Mouse (Mus musculus): Measurements from ENCODE around the gene Prkar1b. TPM values are rescaled to one million over a fixed set of nuclear protein-coding genes. Genes with fewer than 3 reads are reported as not detected.

Gene Prkar1b
- polyA plus RNA-seq, 2 experiments, result 0.44 to 0.73 TPM

- H3K4me1 ChIP-seq (replicated peaks; ENCODE audit: control insufficient read depth in 2 of 2, insufficient read depth in 2 of 2, low read length in 1 of 2), result no peaks in the 10 kb centered on the region
- DNase-seq (ENCODE audit: low read depth in 3 of 3, low spot score in 3 of 3) (no peak), ATAC-seq (ENCODE audit: insufficient read depth) (no peak)
- no peaks in the 10 kb centered on the region; the same call in 1 of the 2 replicates for H3K36me3 ChIP-seq (replicated peaks; ENCODE audit: control insufficient read depth, insufficient read depth, low read depth)
- no peaks in the 10 kb centered on the region for H3K9me3 ChIP-seq (ENCODE audit: control insufficient read depth, low read length)
- no peak overlapping the region for H3K4me2 ChIP-seq (ENCODE audit: low read depth)
- H3K9ac ChIP-seq (replicated peaks), result no peak overlapping the region
- no peak for TF ChIP-seq CTCF (IDR thresholded peaks at IDR 0.05; ENCODE audit: low read depth)
- TF ChIP-seq EP300 (IDR thresholded peaks at IDR 0.05; ENCODE audit: low read depth), result no peak
- no peak overlapping the region for H3K4me3 ChIP-seq (ENCODE audit: insufficient read depth in 1 of 2, low read depth in 2 of 2, low read length in 2 of 2)
- H3K27ac ChIP-seq, result no peak overlapping the region
- H3K27me3 ChIP-seq (ENCODE audit: control insufficient read depth, insufficient read depth, low read length), result no peaks in the 10 kb centered on the region
- WGBS (ENCODE audit: insufficient replicate concordance), result 57% methylated on average over 10 of the region's 10 CpGs
These were observed 24.3 kb upstream of the Prkar1b start for GRCm38 (mm10) chr5:139174141-139174540.

- ATAC-seq (ENCODE audit: insufficient read depth), result no peak
- no peak overlapping the region for H3K4me3 ChIP-seq (ENCODE audit: insufficient read depth in 1 of 2, low read depth in 2 of 2, low read length in 2 of 2)
These were observed 22.1 kb upstream of the Prkar1b start for GRCm38 (mm10) chr5:139171929-139172328.

GRCm38 (mm10) chr5:139167548-139167947, 17.7 kb upstream of the Prkar1b start:
- ATAC-seq (ENCODE audit: insufficient read depth), result no peak
- no peak overlapping the region for H3K9ac ChIP-seq (replicated peaks)
- no peak overlapping the region for H3K4me3 ChIP-seq (ENCODE audit: insufficient read depth in 1 of 2, low read depth in 2 of 2, low read length in 2 of 2)
- DNase-seq (ENCODE audit: low read depth in 3 of 3, low spot score in 3 of 3), result no peak
- TF ChIP-seq CTCF (IDR thresholded peaks at IDR 0.05; ENCODE audit: low read depth) (no peak), EP300 (IDR thresholded peaks at IDR 0.05; ENCODE audit: low read depth) (no peak)
- H3K4me2 ChIP-seq (ENCODE audit: low read depth), result no peak overlapping the region
- 28% methylated on average over 1 of the region's 1 CpGs for WGBS (ENCODE audit: insufficient replicate concordance)
- no peaks in the 10 kb centered on the region for H3K27me3 ChIP-seq (ENCODE audit: control insufficient read depth, insufficient read depth, low read length)
- H3K4me1 ChIP-seq (replicated peaks; ENCODE audit: control insufficient read depth in 2 of 2, insufficient read depth in 2 of 2, low read length in 1 of 2), result 0 out of 4 replicates have a peak, but pooled peaks cover 0 to 2% of the 10 kb centered on the region in 2 experiments
- H3K36me3 ChIP-seq (replicated peaks; ENCODE audit: control insufficient read depth, insufficient read depth, low read depth), result peaks cover 4% of the 10 kb centered on the region
- H3K27ac ChIP-seq, result no peak overlapping the region
- H3K9me3 ChIP-seq (ENCODE audit: control insufficient read depth, low read length), result no peaks in the 10 kb centered on the region

More at GRCm38 (mm10) chr5:139171929-139172328, 22.1 kb upstream of the Prkar1b start:
- Histone ChIP-seq H3K9me3 (ENCODE audit: control insufficient read depth, low read length) (no peaks in the 10 kb centered on the region), H3K4me2 (ENCODE audit: low read depth) (no peak overlapping the region), H3K4me1 (replicated peaks; ENCODE audit: control insufficient read depth in 2 of 2, insufficient read depth in 2 of 2, low read length in 1 of 2) (0 out of 4 replicates have a peak, but pooled peaks cover 0 to 1% of the 10 kb centered on the region in 2 experiments), H3K36me3 (replicated peaks; ENCODE audit: control insufficient read depth, insufficient read depth, low read depth) (no peaks in the 10 kb centered on the region; the same call in 1 of the 2 replicates), H3K27ac (no peak overlapping the region), H3K27me3 (ENCODE audit: control insufficient read depth, insufficient read depth, low read length) (no peaks in the 10 kb centered on the region), H3K9ac (replicated peaks) (no peak overlapping the region)
- TF ChIP-seq CTCF (IDR thresholded peaks at IDR 0.05; ENCODE audit: low read depth) (no peak), EP300 (IDR thresholded peaks at IDR 0.05; ENCODE audit: low read depth) (no peak)
- WGBS (ENCODE audit: insufficient replicate concordance), result 69% methylated on average over 4 of the region's 4 CpGs
- no peak for DNase-seq (ENCODE audit: low read depth in 3 of 3, low spot score in 3 of 3)

- Histone ChIP-seq H3K27me3 (ENCODE audit: control insufficient read depth, insufficient read depth, low read length) (no peaks in the 10 kb centered on the region), H3K9ac (replicated peaks) (no peak overlapping the region), H3K27ac (no peak overlapping the region), H3K36me3 (replicated peaks; ENCODE audit: control insufficient read depth, insufficient read depth, low read depth) (peaks cover 4% of the 10 kb centered on the region), H3K4me1 (replicated peaks; ENCODE audit: control insufficient read depth in 2 of 2, insufficient read depth in 2 of 2, low read length in 1 of 2) (0 out of 4 replicates have a peak, but pooled peaks cover 0 to 2% of the 10 kb centered on the region in 2 experiments), H3K9me3 (ENCODE audit: control insufficient read depth, low read length) (no peaks in the 10 kb centered on the region), H3K4me3 (ENCODE audit: insufficient read depth in 1 of 2, low read depth in 2 of 2, low read length in 2 of 2) (no peak overlapping the region), H3K4me2 (ENCODE audit: low read depth) (no peak overlapping the region)
- 20% methylated on average over 6 of the region's 6 CpGs for WGBS (ENCODE audit: insufficient replicate concordance)
- TF ChIP-seq EP300 (IDR thresholded peaks at IDR 0.05; ENCODE audit: low read depth) (no peak), CTCF (IDR thresholded peaks at IDR 0.05; ENCODE audit: low read depth) (no peak)
- DNase-seq (ENCODE audit: low read depth in 3 of 3, low spot score in 3 of 3), result no peak
- ATAC-seq (ENCODE audit: insufficient read depth), result peak; percentile 67
These were observed 17.1 kb upstream of the Prkar1b start for GRCm38 (mm10) chr5:139166781-139167361.

GRCm38 (mm10) chr5:139161632-139162031, 11.8 kb upstream of the Prkar1b start:
- Histone ChIP-seq H3K27ac (no peak overlapping the region), H3K4me1 (replicated peaks; ENCODE audit: control insufficient read depth in 2 of 2, insufficient read depth in 2 of 2, low read length in 1 of 2) (no peaks in the 10 kb centered on the region), H3K4me3 (ENCODE audit: insufficient read depth in 1 of 2, low read depth in 2 of 2, low read length in 2 of 2) (no peak overlapping the region), H3K9me3 (ENCODE audit: control insufficient read depth, low read length) (no peaks in the 10 kb centered on the region), H3K27me3 (ENCODE audit: control insufficient read depth, insufficient read depth, low read length) (no peaks in the 10 kb centered on the region), H3K4me2 (ENCODE audit: low read depth) (no peak overlapping the region), H3K9ac (replicated peaks) (no peak overlapping the region), H3K36me3 (replicated peaks; ENCODE audit: control insufficient read depth, insufficient read depth, low read depth) (peaks cover 4% of the 10 kb centered on the region)
- TF ChIP-seq EP300 (IDR thresholded peaks at IDR 0.05; ENCODE audit: low read depth) (no peak), CTCF (IDR thresholded peaks at IDR 0.05; ENCODE audit: low read depth) (no peak)
- ATAC-seq (ENCODE audit: insufficient read depth), result no peak
- DNase-seq (ENCODE audit: low read depth in 3 of 3, low spot score in 3 of 3), result no peak
- WGBS (ENCODE audit: insufficient replicate concordance), result 34% methylated on average over 10 of the region's 10 CpGs
